19 mouse cellular contexts compared by ENCODE assay signal in genomic region chr5:23859896-23860295, GRCm38 (mm10).
"Had no signal": no experiment of that assay in that cellular context is flagged by ENCODE, and none has a peak within 500 bp of the region (broad histone marks: within the 10 kb centered on the region; RNA-seq: fewer than 3 reads in every experiment).

No protein-coding gene starts in this region.

- H3K4me3 ChIP-seq: liver, embryonic 15.5 days; lung, embryonic 15.5 days; megakaryocyte, embryonic 14.5 days; midbrain, embryonic 13.5 days; midbrain, embryonic 15.5 days; neural tube, embryonic 12.5 days; stomach, embryonic 15.5 days had no signal

- ATAC-seq: liver, postnatal 0 days; lung, postnatal 0 days; midbrain, embryonic 13.5 days; midbrain, embryonic 15.5 days had no signal

- H3K4me1 ChIP-seq: liver, embryonic 15.5 days; midbrain, embryonic 13.5 days; midbrain, embryonic 15.5 days; neural tube, embryonic 12.5 days had no signal

- H3K27me3 ChIP-seq: liver, embryonic 15.5 days; lung, embryonic 15.5 days; megakaryocyte, embryonic 14.5 days; midbrain, embryonic 13.5 days; midbrain, embryonic 15.5 days; neural tube, embryonic 12.5 days; stomach, embryonic 15.5 days had no signal

- H3K9me3 ChIP-seq: liver, embryonic 15.5 days; lung, embryonic 15.5 days; megakaryocyte, embryonic 14.5 days; midbrain, embryonic 13.5 days; midbrain, embryonic 15.5 days; neural tube, embryonic 12.5 days; stomach, embryonic 15.5 days had no signal

- DNase-seq: liver, postnatal 0 days; lung, adult 2 months; lung, postnatal 14 days; lung, postnatal 36 days; right cerebral cortex, postnatal 14 days; thymus, adult 18-20 months; thymus, postnatal 14 days; thymus, postnatal 36 days had no signal

- H3K27ac ChIP-seq: liver, embryonic 15.5 days; lung, embryonic 15.5 days; macrophage; midbrain, embryonic 13.5 days; midbrain, embryonic 15.5 days; neural tube, embryonic 12.5 days; stomach, embryonic 15.5 days; stomach, postnatal 0 days had no signal

- H3K4me2 ChIP-seq: liver, embryonic 15.5 days; lung, embryonic 15.5 days; midbrain, embryonic 11.5 days; midbrain, embryonic 13.5 days; midbrain, embryonic 15.5 days; neural tube, embryonic 12.5 days; stomach, embryonic 15.5 days had no signal

- H3K9ac ChIP-seq: liver, embryonic 15.5 days; liver, postnatal 0 days; lung, embryonic 15.5 days; midbrain, embryonic 13.5 days; midbrain, embryonic 15.5 days; neural tube, embryonic 12.5 days; stomach, embryonic 15.5 days had no signal
